Mouse (Mus musculus): Measurements from ENCODE around the gene Olfr430.

DNA sequence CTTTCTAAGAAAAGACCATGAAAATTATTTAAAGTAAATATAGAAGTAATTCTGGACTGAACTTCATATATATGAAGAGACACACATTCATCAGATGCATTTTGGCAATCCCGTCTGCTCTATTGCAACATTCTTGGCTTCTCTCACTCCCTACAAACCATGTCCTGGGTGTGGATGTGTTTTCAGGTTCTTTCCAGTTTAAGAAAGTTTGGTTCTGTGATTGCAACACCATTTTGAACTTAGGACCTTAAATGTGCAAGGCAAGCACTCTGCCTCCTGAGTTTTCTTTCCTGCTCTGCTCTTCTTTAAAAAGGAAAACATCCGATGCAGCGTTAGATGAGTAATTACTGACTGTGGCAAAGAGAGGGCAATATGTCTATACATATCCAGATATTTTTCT, 27.9 kb upstream of the Olfr430 start:
- TF ChIP-seq CTCF (IDR thresholded peaks at IDR 0.05; ENCODE audit: borderline replicate concordance, insufficient read depth, low read depth, low read length) (no peak), POLR2A (IDR thresholded peaks at IDR 0.05; ENCODE audit: borderline replicate concordance, insufficient read depth, low read length) (no peak)
